Mouse (Mus musculus) bone marrow macrophage, adult 2 months (primary cell): ENCODE measurements around the gene Mcoln2.

ENCODE experiments used
- CTCF ChIP-seq: IDR thresholded peaks from 2 replicates; pipeline ENCODE4 v1.5.1; 2012; ENCODE audit warnings: low read depth, mild to moderate bottlenecking, low read length, moderate library complexity
- POLR2A ChIP-seq: IDR thresholded peaks from 2 replicates; pipeline ENCODE4 v1.6.1; 2012; ENCODE audit warnings: mild to moderate bottlenecking, low read depth, low read length, borderline replicate concordance

- TF ChIP-seq POLR2A, result no peak
- no peak for TF ChIP-seq CTCF
These were observed 3.5 kb upstream of the Mcoln2 start for GRCm38 (mm10) chr3:146146131-146146530.
